Mouse (Mus musculus) telencephalon, adult 2 months (tissue): Measurements from ENCODE around the gene Ppp1r9b.

Experiments used
- DNase-seq: peaks from one replicate; pipeline ENCODE4 v3.0.0-alpha.2; 2011; ENCODE audit warnings: low read depth, low spot score

Ppp1r9b gene

DNA sequence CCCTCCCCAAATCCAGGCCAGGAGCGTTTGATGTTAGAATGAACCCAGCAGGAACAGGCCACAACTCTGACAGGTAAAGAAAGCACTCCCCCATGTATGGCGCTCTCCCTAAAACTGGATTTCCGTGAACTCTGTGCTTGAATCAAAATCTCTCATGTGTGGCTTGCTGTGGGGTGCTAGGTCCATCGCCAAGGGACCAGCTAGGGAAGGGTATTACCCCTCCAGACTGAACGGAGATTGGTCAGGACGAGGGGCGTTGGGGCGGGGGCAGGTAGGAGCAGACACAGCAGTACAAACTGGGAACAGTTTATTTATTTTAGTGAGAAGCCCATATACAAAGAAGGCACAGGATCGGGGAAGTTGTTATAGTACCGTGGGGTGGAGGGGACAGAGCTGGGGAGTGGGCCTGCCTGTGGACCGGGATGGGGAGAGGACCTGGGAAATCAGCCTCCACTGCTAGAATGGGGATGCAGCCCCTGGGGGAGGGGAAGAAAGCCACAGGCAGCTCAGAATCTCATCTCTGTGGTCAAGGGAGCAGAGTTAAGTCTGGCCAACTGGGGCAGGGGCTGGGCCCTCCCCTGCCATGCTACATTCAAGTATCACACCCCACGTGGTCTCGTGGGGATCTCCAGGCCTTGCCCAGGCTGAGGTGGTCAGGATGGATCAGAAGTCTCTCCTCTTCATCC is 53.5 kb downstream of the Ppp1r9b start:
- DNase-seq = no peak

DNA sequence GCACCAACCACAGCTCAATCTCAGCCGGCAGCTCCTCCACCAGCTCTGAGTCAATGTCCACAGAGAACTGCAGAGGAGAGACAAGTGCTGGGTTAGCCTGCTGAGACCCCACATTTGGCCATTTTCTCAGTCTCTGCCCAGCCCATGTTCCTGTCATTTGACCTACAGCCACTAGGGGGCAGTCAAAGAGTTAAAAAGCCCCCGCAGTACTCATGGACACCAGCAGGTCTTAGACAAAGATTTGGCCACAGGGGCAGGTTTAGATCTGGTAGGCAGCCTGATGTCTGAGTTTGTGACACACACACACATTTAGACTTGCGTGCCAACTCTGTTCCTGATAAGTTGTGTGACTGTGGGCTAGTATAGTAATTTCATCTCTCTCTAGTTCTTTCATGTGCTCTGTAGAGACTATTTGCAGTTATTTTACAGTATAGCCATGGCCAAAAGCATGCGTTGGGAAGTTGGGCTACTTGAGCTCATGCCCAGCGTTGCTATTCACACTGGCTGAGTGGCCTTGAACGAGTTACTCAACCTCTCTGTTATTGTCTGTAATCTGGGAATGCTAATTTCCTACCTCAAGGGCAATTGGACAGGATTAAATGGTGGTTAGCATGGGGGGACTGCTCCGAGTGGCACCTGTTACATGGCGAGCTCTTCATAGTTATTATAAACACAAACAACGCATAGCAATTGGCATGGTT is 56.3 kb downstream of the Ppp1r9b start:
- DNase-seq = no peak

DNA sequence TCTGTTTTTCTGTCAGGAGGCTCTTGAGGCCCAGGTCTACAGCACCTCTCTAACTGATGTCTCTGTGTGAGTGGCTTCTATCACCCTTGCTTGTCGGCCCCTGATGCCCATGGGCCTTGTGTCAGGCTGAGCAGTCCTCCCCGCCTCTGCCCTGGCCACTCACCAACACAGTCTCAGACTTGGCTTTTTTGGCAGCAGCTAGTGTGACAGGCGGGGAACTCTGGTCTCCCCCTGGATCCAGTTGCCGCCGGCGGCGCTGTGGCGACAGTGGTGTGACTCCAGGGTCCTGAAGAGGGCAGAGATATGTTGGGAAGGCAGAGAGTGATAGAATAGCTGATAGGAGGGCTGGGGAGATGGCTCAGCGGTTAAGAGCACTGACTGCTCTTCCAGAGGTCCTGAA is 62.2 kb downstream of the Ppp1r9b start:
- DNase-seq = no peak
